Mouse (Mus musculus): ENCODE measurements around the gene Reg3d. TPM values are rescaled to one million over a fixed set of nuclear protein-coding genes. Genes with fewer than 3 reads are reported as not detected.
A peak's percentile ranks its signal among the peaks of the same experiment; 100 is the strongest.
"Not testable (repeated sequence)": the region's sequence is repeated elsewhere in the genome, so short reads cannot be mapped to it uniquely, and the experiment has no call there.

Gene Reg3d
- polyA plus RNA-seq (2015; fragmentation: Nextera tagmentation; extraction: Ambion mirVana) = not detected in 2 replicates

DNA sequence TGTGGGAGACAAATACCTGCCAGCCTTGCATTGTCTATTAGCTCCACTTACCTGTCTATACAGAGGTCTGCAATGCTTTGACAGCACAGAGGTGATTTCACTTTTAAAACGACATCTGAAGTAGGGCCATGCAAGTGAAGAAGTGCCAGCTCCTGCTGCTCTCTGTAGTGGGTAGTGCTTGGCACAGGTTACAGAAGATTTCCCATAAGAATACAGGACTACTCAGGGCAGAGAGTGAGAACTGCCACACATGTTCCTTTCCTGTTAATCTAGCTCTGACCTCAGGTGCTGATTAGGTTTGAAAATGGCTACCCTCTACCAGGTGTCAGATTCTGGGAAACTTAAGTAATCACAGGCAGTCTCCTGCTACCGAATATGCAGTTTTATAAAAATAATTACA lies at the start of gene Reg3d:
Gene Reg3d (minus strand): TSS at position 101 of the 400 bp plus-strand sequence.
- 78% methylated on average over 2 of the region's 2 CpGs for WGBS
- H3K9ac ChIP-seq (replicated peaks) = no peak within 1 kb of the TSS
- no peaks in the 10 kb centered on the region for H3K36me3 ChIP-seq
- no peak within 1 kb of the TSS for H3K4me2 ChIP-seq (replicated peaks)
- H3K9me3 ChIP-seq = no peaks in the 10 kb centered on the region
- H3K4me1 ChIP-seq = no peaks in the 10 kb centered on the region
- no peak within 1 kb of the TSS for H3K27ac ChIP-seq (replicated peaks)
- H3K4me3 ChIP-seq = no peak within 1 kb of the TSS
- no peak for ATAC-seq (replicated peaks)
- no peaks in the 10 kb centered on the region for H3K27me3 ChIP-seq

DNA sequence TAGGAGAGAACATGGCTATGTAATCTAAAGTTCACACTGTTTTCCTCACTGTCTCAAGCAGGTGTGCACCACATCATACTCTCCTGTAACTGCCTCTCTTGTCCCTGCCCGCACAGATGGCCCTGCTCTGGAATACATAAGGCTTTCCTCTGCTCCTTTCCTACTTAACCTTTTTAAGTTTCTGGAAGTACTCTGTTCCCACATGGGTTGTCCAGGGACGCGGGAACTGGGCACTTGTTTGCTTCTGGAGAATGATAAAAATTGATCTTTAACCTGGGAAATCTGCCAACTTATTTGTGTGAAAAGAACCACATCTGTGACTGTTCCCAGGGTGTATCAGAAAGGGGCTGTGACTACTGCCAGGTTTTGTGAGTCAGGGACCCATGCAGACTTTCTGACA lies 46.8 kb upstream of the Reg3d start:
- no peak overlapping the region for H3K9ac ChIP-seq (replicated peaks)
- no peaks in the 10 kb centered on the region for H3K9me3 ChIP-seq
- H3K4me2 ChIP-seq (replicated peaks) = no peak overlapping the region
- 84% methylated on average over 3 of the region's 3 CpGs for WGBS
- H3K27me3 ChIP-seq = no peaks in the 10 kb centered on the region
- ATAC-seq (replicated peaks) = no peak
- no peak overlapping the region for H3K27ac ChIP-seq (replicated peaks)
- H3K36me3 ChIP-seq = no peaks in the 10 kb centered on the region
- no peak overlapping the region for H3K4me3 ChIP-seq
- no peaks in the 10 kb centered on the region for H3K4me1 ChIP-seq

DNA sequence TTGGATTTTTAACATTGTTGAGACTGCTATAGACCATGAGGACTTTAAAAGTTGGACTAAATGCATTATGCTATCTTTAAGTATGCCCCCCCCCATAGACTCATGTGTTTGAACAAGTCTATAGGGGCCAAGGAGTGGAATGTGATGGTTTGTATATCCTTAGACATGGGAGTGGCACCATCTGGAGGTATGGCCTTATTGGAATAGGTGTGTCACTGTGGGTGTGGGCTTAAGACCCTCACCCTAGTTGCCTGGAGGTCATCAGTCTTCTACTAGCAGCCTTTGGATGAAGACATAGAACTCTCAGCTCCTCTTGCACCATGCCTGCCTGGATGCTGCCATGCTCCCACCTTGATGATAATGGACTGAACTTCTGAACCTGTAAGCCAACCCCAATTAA lies 43.7 kb upstream of the Reg3d start, which contains the start of gene Reg1:
Gene Reg1 (plus strand): TSS at position 301 of the 400 bp plus-strand sequence.
- not testable (repeated sequence) for H3K4me3 ChIP-seq; H3K9ac ChIP-seq (replicated peaks); H3K27ac ChIP-seq (replicated peaks); H3K27me3 ChIP-seq; H3K4me1 ChIP-seq; H3K36me3 ChIP-seq; H3K9me3 ChIP-seq; ATAC-seq (replicated peaks); H3K4me2 ChIP-seq (replicated peaks)

DNA sequence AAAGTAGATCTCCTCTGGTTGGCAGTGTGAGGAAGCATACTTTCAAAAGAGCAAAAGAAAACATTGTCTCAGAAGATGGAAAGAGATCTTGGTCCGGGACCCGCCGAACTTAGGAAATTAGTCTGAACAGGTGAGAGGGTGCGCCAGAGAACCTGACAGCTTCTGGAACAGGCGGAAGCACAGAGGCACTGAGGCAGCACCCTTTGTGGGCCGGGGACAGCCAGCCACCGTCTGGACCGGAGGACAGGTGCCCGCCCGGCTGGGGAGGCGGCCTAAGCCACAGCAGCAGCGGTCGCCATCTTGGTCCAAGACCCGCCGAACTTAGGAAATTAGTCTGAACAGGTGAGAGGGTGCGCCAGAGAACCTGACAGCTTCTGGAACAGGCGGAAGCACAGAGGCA lies 16.7 kb upstream of the Reg3d start, which contains the start of gene Reg2:
Gene Reg2 (plus strand): TSS at position 301 of the 400 bp plus-strand sequence.
- not testable (repeated sequence) for H3K4me1 ChIP-seq; H3K27me3 ChIP-seq; ATAC-seq (replicated peaks); H3K4me2 ChIP-seq (replicated peaks); H3K36me3 ChIP-seq; H3K4me3 ChIP-seq; H3K9me3 ChIP-seq; H3K9ac ChIP-seq (replicated peaks); H3K27ac ChIP-seq (replicated peaks)
- 96% methylated on average over 4 of the region's 17 CpGs for whole genome bisulfite sequencing

DNA sequence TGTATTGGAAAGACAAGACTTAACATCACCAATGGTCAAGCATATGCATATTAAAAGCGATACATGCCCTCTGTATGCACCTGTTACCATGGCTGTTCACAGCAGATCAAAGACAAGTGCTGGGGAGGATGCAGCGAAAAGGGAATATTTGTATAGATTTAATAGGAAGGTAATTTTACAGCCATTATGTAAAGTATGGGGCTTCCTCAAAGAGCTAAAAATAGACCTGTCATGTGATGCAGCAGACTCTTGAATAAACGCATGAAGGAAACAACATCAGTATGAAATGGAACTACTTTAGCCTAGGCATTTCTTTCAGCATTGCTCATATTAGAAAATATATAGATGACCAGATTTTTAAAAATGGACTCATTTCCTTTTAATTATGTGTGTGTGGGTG lies 6.9 kb upstream of the Reg3d start:
- WGBS = 80% methylated on average over 3 of the region's 3 CpGs
- no peaks in the 10 kb centered on the region for H3K27me3 ChIP-seq
- H3K4me3 ChIP-seq = no peak overlapping the region
- no peaks in the 10 kb centered on the region for H3K4me1 ChIP-seq
- H3K9me3 ChIP-seq = no peaks in the 10 kb centered on the region
- no peak overlapping the region for H3K4me2 ChIP-seq (replicated peaks)
- no peak overlapping the region for H3K9ac ChIP-seq (replicated peaks)
- ATAC-seq (replicated peaks) = 0 out of 2 replicates have a peak, but pooled peaks have one; percentile 26
- H3K27ac ChIP-seq (replicated peaks) = no peak overlapping the region
- H3K36me3 ChIP-seq = no peaks in the 10 kb centered on the region

DNA sequence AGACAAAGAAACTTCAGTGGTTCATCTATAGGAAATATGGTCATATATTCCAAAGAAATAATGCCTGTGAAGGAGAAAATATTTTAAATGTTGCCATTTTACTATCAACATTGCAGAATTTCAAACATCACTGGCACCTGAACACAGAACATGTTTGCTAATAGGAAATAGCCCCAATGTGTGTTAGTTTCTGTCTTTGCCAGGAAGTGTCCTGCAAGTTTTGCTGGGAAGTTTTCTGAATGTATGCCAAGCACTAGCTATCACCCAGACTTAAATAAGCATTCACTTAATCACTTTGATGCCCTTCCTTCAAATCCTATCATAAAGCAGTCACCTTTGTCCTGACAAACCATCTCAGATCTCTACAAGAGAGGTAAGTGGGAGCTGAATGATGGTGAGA lies 1.7 kb upstream of the Reg3d start, which contains the start of gene Reg3a:
Gene Reg3a (plus strand): TSS at position 301 of the 400 bp plus-strand sequence.
- no peaks in the 10 kb centered on the region for H3K9me3 ChIP-seq
- no peaks in the 10 kb centered on the region for H3K4me1 ChIP-seq
- H3K4me2 ChIP-seq (replicated peaks) = no peak within 1 kb of the TSS
- no peaks in the 10 kb centered on the region for H3K27me3 ChIP-seq
- no peaks in the 10 kb centered on the region for H3K36me3 ChIP-seq
- H3K9ac ChIP-seq (replicated peaks) = no peak within 1 kb of the TSS
- no peak within 1 kb of the TSS for H3K4me3 ChIP-seq
- no peak within 1 kb of the TSS for H3K27ac ChIP-seq (replicated peaks)
- ATAC-seq (replicated peaks) = no peak

DNA sequence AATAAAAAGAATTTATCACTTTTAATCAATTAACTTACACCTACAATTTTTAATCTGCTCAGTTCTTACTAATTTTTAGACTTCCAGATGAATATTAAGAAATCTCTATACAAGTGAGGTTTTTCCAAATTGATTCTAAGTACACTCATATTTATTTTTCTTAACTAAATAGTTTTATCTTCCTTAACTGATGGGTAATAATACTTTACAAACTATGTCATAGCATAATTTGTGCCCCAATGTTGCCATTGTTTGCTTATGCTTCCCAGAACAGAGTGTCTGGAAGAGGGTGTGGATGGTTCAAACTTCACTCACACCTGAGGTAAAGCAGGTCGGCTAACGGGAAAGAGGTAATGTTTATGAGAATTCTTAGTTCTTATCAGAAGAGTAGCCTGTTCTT lies 8.3 kb downstream of the Reg3d start, which contains the start of gene Reg3b:
Gene Reg3b (plus strand): TSS at position 301 of the 400 bp plus-strand sequence.
- no peak within 1 kb of the TSS for H3K4me2 ChIP-seq (replicated peaks)
- H3K4me1 ChIP-seq = no peaks in the 10 kb centered on the region
- H3K9me3 ChIP-seq = no peaks in the 10 kb centered on the region
- H3K36me3 ChIP-seq = no peaks in the 10 kb centered on the region
- H3K4me3 ChIP-seq = no peak within 1 kb of the TSS
- no peak within 1 kb of the TSS for H3K27ac ChIP-seq (replicated peaks)
- no peaks in the 10 kb centered on the region for H3K27me3 ChIP-seq
- ATAC-seq (replicated peaks) = no peak
- WGBS = 95% methylated on average over 2 of the region's 2 CpGs
- H3K9ac ChIP-seq (replicated peaks) = no peak within 1 kb of the TSS

DNA sequence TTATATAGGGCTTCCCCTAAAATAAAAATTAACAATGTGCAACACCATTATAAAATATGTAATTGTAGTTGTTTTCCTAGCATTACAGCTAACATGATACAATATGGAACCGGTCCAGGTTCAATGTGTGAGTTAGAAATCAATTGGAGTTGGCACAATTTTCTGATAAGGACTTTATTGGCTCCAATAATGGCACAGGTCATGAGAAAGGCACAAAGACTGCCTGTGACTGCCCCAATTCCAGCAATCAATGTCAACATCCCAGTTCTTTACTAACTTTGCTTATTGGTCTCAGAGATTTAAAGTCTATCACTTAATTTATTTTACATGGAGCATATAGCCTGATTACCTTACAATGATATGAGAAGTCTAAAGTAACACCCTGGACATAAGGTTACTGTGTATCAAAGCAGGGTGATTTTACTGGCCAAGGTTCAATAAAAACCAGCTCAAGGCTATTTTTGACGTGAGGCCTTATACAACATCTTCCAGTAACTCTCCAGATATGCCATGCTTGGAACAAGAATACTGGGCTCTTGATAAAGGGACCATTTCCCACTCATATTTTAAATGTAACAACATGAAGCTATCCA lies 16.6 kb downstream of the Reg3d start:
- 73% methylated on average over 2 of the region's 2 CpGs for WGBS
- no peak for ATAC-seq (replicated peaks)
- H3K9me3 ChIP-seq = no peaks in the 10 kb centered on the region

DNA sequence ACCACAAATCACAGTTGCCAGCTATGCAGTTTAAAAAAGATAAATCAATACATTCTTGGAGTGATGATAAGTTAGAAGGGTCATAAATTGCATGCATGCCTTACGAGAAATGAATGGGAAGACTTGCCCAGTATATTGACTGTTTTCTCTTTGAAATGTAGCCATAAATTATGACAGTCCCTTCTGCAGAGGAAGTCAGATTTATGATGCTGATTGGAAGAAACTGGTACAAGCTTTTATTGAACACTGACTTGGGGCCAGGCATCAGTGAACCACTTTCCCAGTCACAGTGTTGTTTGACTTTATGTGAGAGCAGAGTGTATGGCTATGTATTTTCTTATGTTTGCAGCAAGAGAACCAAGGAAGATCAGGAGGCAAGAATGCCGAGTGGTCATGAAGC lies 37.0 kb downstream of the Reg3d start:
- Histone ChIP-seq H3K4me3 (no peak overlapping the region), H3K9me3 (no peaks in the 10 kb centered on the region), H3K27me3 (no peaks in the 10 kb centered on the region), H3K4me1 (no peaks in the 10 kb centered on the region), H3K36me3 (no peaks in the 10 kb centered on the region), H3K9ac (replicated peaks) (no peak overlapping the region), H3K27ac (replicated peaks) (no peak overlapping the region), H3K4me2 (replicated peaks) (no peak overlapping the region)
- ATAC-seq (replicated peaks) = no peak
- WGBS = 93% methylated on average over 2 of the region's 2 CpGs

More for the DNA sequence above, 16.6 kb downstream of the Reg3d start:
- H3K27me3 ChIP-seq = no peaks in the 10 kb centered on the region
- H3K4me1 ChIP-seq = no peaks in the 10 kb centered on the region
- no peak overlapping the region for H3K9ac ChIP-seq (replicated peaks)
- no peaks in the 10 kb centered on the region for H3K36me3 ChIP-seq
- no peak overlapping the region for H3K4me2 ChIP-seq (replicated peaks)
- H3K4me3 ChIP-seq = no peak overlapping the region
- no peak overlapping the region for H3K27ac ChIP-seq (replicated peaks)

DNA sequence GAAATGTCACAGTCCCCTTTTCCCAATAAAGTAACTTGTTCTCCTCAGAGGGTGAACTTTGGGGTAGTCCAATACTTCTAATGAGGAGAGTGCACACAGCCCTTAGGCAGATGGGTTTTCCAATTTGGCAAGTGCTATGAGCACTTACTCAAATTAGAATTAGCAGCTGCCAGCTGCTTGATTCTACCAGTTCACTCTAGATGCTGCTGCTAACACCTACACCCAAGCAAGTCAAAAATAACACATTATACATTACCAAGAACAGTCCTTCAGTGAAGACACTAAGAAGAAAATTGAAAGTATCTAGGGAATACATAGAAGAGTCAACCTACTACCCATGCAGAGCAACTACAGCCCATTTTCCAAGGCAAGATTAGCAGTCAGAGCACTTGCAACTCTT lies 38.4 kb downstream of the Reg3d start:
- no peaks in the 10 kb centered on the region for H3K4me1 ChIP-seq

DNA sequence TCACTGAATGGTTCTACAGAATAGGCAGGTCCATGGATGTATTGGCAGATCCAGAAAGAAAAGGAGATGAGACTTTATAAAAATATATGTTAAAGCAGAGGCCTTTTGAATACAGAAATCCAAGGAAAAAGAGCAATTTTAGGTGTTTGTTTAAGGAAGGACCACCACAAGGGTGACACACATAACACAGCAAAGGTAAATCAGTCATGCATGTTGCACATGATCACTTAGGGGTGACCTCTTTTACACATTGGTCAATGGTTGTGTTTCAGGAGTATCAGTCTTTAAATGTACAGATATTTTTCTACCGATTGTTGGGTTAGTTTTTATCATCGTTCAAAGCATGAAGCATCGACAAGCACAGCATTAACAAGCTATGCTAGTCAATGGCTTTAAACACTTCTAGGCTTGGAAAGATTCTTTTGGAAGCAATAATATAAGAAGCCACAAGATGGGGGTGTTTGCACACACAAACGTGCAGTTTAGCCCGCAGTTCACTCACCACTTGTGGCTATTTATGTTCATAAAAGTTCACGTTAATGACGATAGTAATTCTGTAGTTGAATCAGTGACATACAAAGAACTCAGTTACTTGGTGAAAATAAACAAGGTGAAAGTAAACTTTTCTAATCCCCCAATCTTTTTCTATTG lies 46.6 kb downstream of the Reg3d start:
- Histone ChIP-seq H3K36me3 (no peaks in the 10 kb centered on the region), H3K27ac (replicated peaks) (no peak overlapping the region), H3K4me3 (no peak overlapping the region), H3K9ac (replicated peaks) (no peak overlapping the region), H3K27me3 (no peaks in the 10 kb centered on the region), H3K9me3 (no peaks in the 10 kb centered on the region), H3K4me1 (no peaks in the 10 kb centered on the region), H3K4me2 (replicated peaks) (no peak overlapping the region)
- ATAC-seq (replicated peaks) = peak; percentile 82
- 31% methylated on average over 7 of the region's 7 CpGs for WGBS

More for the DNA sequence above, 38.4 kb downstream of the Reg3d start:
- H3K36me3 ChIP-seq = no peaks in the 10 kb centered on the region
- no peaks in the 10 kb centered on the region for H3K9me3 ChIP-seq
- no peak overlapping the region for H3K4me3 ChIP-seq
- H3K27me3 ChIP-seq = no peaks in the 10 kb centered on the region
- no peak overlapping the region for H3K9ac ChIP-seq (replicated peaks)
- no peak overlapping the region for H3K27ac ChIP-seq (replicated peaks)
- ATAC-seq (replicated peaks) = no peak
- H3K4me2 ChIP-seq (replicated peaks) = no peak overlapping the region

DNA sequence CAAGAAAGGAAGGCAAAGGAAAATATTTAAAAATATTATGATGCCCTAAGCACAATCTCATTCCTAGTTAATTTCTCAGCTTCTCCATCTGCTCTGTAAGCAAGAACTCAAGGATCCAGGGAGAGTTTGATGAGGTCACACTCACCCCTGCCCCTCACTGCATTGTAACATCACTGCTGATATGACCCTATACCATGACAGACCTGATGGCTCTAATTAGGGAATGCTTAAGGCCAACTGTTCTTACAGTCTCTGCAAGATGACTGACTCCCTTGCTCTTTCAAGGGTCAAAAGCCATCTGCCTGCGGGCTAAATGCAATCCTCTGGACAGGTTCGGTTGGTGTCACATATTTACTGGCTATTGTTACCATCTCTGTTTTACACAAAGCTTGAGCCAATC lies 49.5 kb downstream of the Reg3d start:
- no peak overlapping the region for H3K4me2 ChIP-seq (replicated peaks)
- no peak; the same call in 1 of the 2 replicates for ATAC-seq (replicated peaks)
- H3K4me1 ChIP-seq = no peaks in the 10 kb centered on the region
- H3K4me3 ChIP-seq = no peak overlapping the region
- H3K27ac ChIP-seq (replicated peaks) = no peak overlapping the region
- H3K9ac ChIP-seq (replicated peaks) = no peak overlapping the region
- H3K9me3 ChIP-seq = no peaks in the 10 kb centered on the region
- H3K36me3 ChIP-seq = no peaks in the 10 kb centered on the region
- no peaks in the 10 kb centered on the region for H3K27me3 ChIP-seq
- WGBS = 64% methylated on average over 2 of the region's 2 CpGs

DNA sequence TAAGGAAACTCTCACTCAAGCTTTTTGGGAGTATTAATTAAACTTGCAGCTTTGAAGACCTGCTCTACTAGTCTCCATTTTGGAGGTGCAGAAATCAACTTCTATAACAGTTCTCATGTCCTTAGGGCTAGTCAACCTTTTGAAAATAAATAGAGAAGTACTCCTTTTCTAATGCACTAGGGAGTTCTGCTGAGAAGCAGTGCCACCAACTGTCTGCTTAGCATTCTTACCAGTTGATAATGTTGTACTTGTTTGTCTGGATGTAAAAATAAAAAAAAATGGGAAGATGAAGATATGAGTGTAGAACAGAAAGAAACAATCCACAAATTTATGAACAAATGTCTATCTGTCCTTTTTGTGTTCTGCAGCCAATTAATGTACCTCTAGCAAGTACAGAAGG lies 50.9 kb downstream of the Reg3d start:
- no peak overlapping the region for H3K4me2 ChIP-seq (replicated peaks)
- no peaks in the 10 kb centered on the region for H3K9me3 ChIP-seq
- no peaks in the 10 kb centered on the region for H3K4me1 ChIP-seq

More for the DNA sequence above, 50.9 kb downstream of the Reg3d start:
- Histone ChIP-seq H3K4me3 (no peak overlapping the region), H3K9ac (replicated peaks) (no peak overlapping the region), H3K36me3 (no peaks in the 10 kb centered on the region), H3K27me3 (no peaks in the 10 kb centered on the region), H3K27ac (replicated peaks) (no peak overlapping the region)
- ATAC-seq (replicated peaks) = no peak
